7 mouse cellular contexts compared by ENCODE assay signal in the genomic region with DNA sequence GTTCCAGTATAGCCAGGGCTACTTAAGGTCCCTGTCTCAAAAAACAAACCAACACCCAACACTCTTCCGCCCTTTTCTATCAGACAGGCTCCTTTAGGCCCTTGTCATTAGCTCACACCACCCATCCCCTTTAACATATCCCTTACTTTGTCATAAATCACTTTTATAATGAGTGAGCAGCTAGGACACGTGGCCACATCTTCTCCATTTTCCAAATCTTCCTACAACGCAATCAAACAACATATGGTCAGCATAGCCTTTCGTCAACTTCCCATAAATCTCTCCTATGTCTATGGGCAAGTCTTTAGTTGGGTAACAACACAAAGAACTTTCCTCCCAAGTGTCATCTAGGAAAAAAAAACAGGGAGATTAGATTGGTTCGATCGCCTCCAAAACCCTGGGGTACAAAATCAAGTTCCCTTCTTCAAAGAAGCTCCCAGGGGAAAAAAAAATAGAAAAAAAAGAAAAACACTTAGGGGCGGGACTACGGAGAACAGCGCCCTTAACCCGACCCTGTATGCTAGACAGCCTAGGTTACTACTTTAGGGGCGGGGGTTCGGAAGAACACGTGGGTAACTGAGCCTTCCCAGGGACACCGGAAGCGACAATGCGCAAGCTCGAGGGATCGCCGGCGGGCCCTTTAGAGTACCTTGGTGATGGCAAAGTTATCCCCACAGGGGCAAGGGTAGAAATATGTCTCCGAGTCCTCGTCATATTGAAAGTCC. TPM values are rescaled to one million over a fixed set of nuclear protein-coding genes. Genes with fewer than 3 reads are reported as not detected.
DNase-seq lines count a peak whose midpoint lies in the region; ATAC-seq and TF ChIP-seq lines count a peak whose summit lies in the region.

A gene (plus strand): TSS at position 614 of the 725 bp plus-strand sequence.

- H3K4me1 ChIP-seq in bone marrow macrophage, adult 2 months (ENCODE audit: control insufficient read depth, insufficient read depth, low read length) = peaks cover 11% of the 10 kb centered on the region
- peaks cover 8% of the 10 kb centered on the region for H3K4me1 ChIP-seq in lung, embryonic 15.5 days
- H3K4me1 ChIP-seq in stomach, postnatal 0 days (replicated peaks; ENCODE audit: control insufficient read depth, insufficient read depth) = 0 out of 2 replicates have a peak, but pooled peaks cover 2% of the 10 kb centered on the region

- H3K9me3 ChIP-seq in lung, embryonic 15.5 days = no peaks in the 10 kb centered on the region
- H3K9me3 ChIP-seq in stomach, postnatal 0 days (ENCODE audit: control insufficient read depth, low read length) = no peaks in the 10 kb centered on the region

- intact Hi-C loops in gastrocnemius, adult 2 months (cut with DNase I) = loop anchor here (5.0 to 10.0 kb wide), 2 partner anchors 590 to 698 kb away; a partner anchor contains a TSS

- peak within 1 kb of the TSS; percentile 71 for H3K4me2 ChIP-seq in lung, embryonic 15.5 days
- H3K4me2 ChIP-seq in stomach, postnatal 0 days (replicated peaks; ENCODE audit: low read depth) = peak within 1 kb of the TSS; percentile 68

- no peak for TF ChIP-seq POLR2A in bone marrow macrophage, adult 2 months (IDR thresholded peaks at IDR 0.05; ENCODE audit: borderline replicate concordance, low read depth, low read length)

- TF ChIP-seq EP300 in stomach, postnatal 0 days (optimal IDR thresholded peaks at IDR 0.05) = peak; percentile 41

- H3K36me3 ChIP-seq in lung, embryonic 15.5 days = peaks cover 24% of the 10 kb centered on the region
- peaks cover 4% of the 10 kb centered on the region; the same call in 1 of the 2 replicates for H3K36me3 ChIP-seq in stomach, postnatal 0 days (ENCODE audit: control insufficient read depth, insufficient read depth, low read length)

- peak; percentile 95 for ATAC-seq in lung, embryonic 15.5 days (ENCODE audit: borderline replicate concordance, extremely low read depth, low FRiP score, low TSS enrichment)
- ATAC-seq in stomach, postnatal 0 days (ENCODE audit: low FRiP score, low TSS enrichment) = peak; percentile 95

- peak within 1 kb of the TSS; percentile 79 for H3K27ac ChIP-seq in bone marrow macrophage, adult 2 months (ENCODE audit: insufficient read depth, low read depth, low read length)
- H3K27ac ChIP-seq in gastrocnemius, adult 2 months = peak within 1 kb of the TSS; percentile 94
- H3K27ac ChIP-seq in lung, embryonic 15.5 days = peak within 1 kb of the TSS; percentile 87
- peak within 1 kb of the TSS; percentile 90 for H3K27ac ChIP-seq in stomach, postnatal 0 days (replicated peaks)

- peak within 1 kb of the TSS; percentile 93 for H3K4me3 ChIP-seq in bone marrow macrophage, adult 2 months (ENCODE audit: insufficient read depth, low read length)
- H3K4me3 ChIP-seq in gastrocnemius, adult 2 months = peak within 1 kb of the TSS; percentile 72
- peak within 1 kb of the TSS; percentile 68 for H3K4me3 ChIP-seq in lung, embryonic 15.5 days
- peak within 1 kb of the TSS; percentile 60 for H3K4me3 ChIP-seq in stomach, postnatal 0 days (ENCODE audit: low read depth, low read length)

- H3K27me3 ChIP-seq in lung, embryonic 15.5 days = no peaks in the 10 kb centered on the region
- no peaks in the 10 kb centered on the region for H3K27me3 ChIP-seq in stomach, postnatal 0 days (ENCODE audit: control insufficient read depth, insufficient read depth, low read length)

- DNase-seq in thymus, adult 18-20 months = peak; percentile 79 to 89
- DNase-seq in thymus, postnatal 25 days = no peak
- DNase-seq in gastrocnemius, adult 2 months = no peak
- peak; percentile 94 for DNase-seq in induced T-regulatory cell, adult 2 months (ENCODE audit: low read depth)
- DNase-seq in stomach, postnatal 0 days (ENCODE audit: low spot score) = no peak

- H3K9ac ChIP-seq in lung, embryonic 15.5 days = peak within 1 kb of the TSS; percentile 72
- peak within 1 kb of the TSS; percentile 69 for H3K9ac ChIP-seq in stomach, postnatal 0 days (ENCODE audit: low read length)

- 2% methylated on average over 22 of the region's 22 CpGs for WGBS in lung, embryonic 15.5 days
- 3% methylated on average over 22 of the region's 22 CpGs for WGBS in stomach, postnatal 0 days

- no peak for TF ChIP-seq CTCF in bone marrow macrophage, adult 2 months (IDR thresholded peaks at IDR 0.05; ENCODE audit: low read depth, low read length)
- TF ChIP-seq CTCF in gastrocnemius, adult 2 months (IDR thresholded peaks at IDR 0.05) = no peak
- no peak for TF ChIP-seq CTCF in stomach, postnatal 0 days (IDR thresholded peaks at IDR 0.05; ENCODE audit: low read depth)

RNA-seq across cellular contexts. Expression of the gene that starts here (rescaled TPM):
- polyA plus RNA-seq in bone marrow macrophage, adult 2 months (2012; ENCODE audit: insufficient read depth, insufficient read length, missing spikeins) = 8.0 and 12.9 TPM in 2 replicates
- 10 to 100 TPM; 17.4 to 29.0 TPM for total RNA-seq in gastrocnemius, adult 2 months (2021)
- 19.0 and 20.9 TPM in 2 replicates for polyA plus RNA-seq in lung, embryonic 15.5 days (2015; fragmentation: Nextera tagmentation; extraction: Ambion mirVana)
- 17.7 and 19.3 TPM in 2 replicates for polyA plus RNA-seq in stomach, postnatal 0 days (2015; fragmentation: Nextera tagmentation; extraction: Ambion mirVana)

Comparison
In these comparisons a context has a peak if more than half of its experiments do, and no peak if none do; other contexts are left out.
1. DNase-seq: peak in thymus, adult 18-20 months (2 of 2) and induced T-regulatory cell, adult 2 months (single experiment); none in thymus, postnatal 25 days (single experiment), gastrocnemius, adult 2 months (single experiment) and stomach, postnatal 0 days (single experiment).
2. Peak in every context shown above with its lines, with median percentiles within 50 percentile points of each other: H3K27ac ChIP-seq and H3K4me3 ChIP-seq.